In genomic region chr8:72300654-72301400, GRCm38 (mm10) we compare ENCODE assay signal across 30 mouse cellular contexts. TPM values are rescaled to one million over a fixed set of nuclear protein-coding genes. Genes with fewer than 3 reads are reported as not detected.
DNase-seq lines count a peak whose midpoint lies in the region; ATAC-seq and TF ChIP-seq lines count a peak whose summit lies in the region.
"Had no signal": no experiment of that assay in that cellular context is flagged by ENCODE, and none has a peak within 500 bp of the region (broad histone marks: within the 10 kb centered on the region; RNA-seq: fewer than 3 reads in every experiment).

No protein-coding gene starts in this region.

- peaks cover 22% of the 10 kb centered on the region for H3K4me1 ChIP-seq in heart, adult 2 months (ENCODE audit: control insufficient read depth, insufficient read depth, low read length)
- H3K4me1 ChIP-seq in heart, embryonic 11.5 days (ENCODE audit: control insufficient read depth, insufficient read depth, low read length), result peaks cover 10% of the 10 kb centered on the region; the same call in 1 of the 2 replicates
- peaks cover 11% of the 10 kb centered on the region for H3K4me1 ChIP-seq in heart, postnatal 0 days (ENCODE audit: control insufficient read depth, insufficient read depth)
- peaks cover 9% of the 10 kb centered on the region; the same call in 1 of the 2 replicates for H3K4me1 ChIP-seq in heart, embryonic 10.5 days
- peaks cover 12% of the 10 kb centered on the region for H3K4me1 ChIP-seq in lung, embryonic 16.5 days (replicated peaks; ENCODE audit: control insufficient read depth, insufficient read depth, low read length)
- no peaks in the 10 kb centered on the region for H3K4me1 ChIP-seq in forebrain, embryonic 12.5 days
- H3K4me1 ChIP-seq: embryonic facial prominence, embryonic 10.5 days; forebrain, embryonic 13.5 days; hindbrain, embryonic 10.5 days; hindbrain, embryonic 15.5 days; midbrain, embryonic 10.5 days; midbrain, embryonic 15.5 days had no signal

- TF ChIP-seq EP300 in heart, adult 2 months (IDR thresholded peaks at IDR 0.05; ENCODE audit: insufficient read depth, low read depth, low read length), result peak; percentile 45; the same call in 1 of the 2 replicates
- TF ChIP-seq EP300 in heart, postnatal 0 days (IDR thresholded peaks at IDR 0.05; ENCODE audit: low read depth), result no peak

- no peaks in the 10 kb centered on the region for H3K79me2 ChIP-seq in heart, adult 2 months (replicated peaks; ENCODE audit: control insufficient read depth, insufficient read depth, low read length)

- H3K4me2 ChIP-seq in heart, embryonic 11.5 days, result no peak overlapping the region
- H3K4me2 ChIP-seq in heart, postnatal 0 days (ENCODE audit: low read depth, low read length), result no peak overlapping the region
- no peak overlapping the region for H3K4me2 ChIP-seq in lung, embryonic 16.5 days (ENCODE audit: low read depth, low read length)
- no peak overlapping the region for H3K4me2 ChIP-seq in forebrain, embryonic 12.5 days
- H3K4me2 ChIP-seq: embryonic facial prominence, embryonic 15.5 days; forebrain, embryonic 13.5 days; hindbrain, embryonic 15.5 days; midbrain, embryonic 15.5 days; neural tube, embryonic 15.5 days had no signal

- intact Hi-C loops in heart, adult 2 months (cut with DNase I), result no loop called here

- TF ChIP-seq POLR2A in heart, adult 2 months (IDR thresholded peaks at IDR 0.05; ENCODE audit: insufficient read depth, low read depth, low read length), result peak; percentile 51

- no peak for ATAC-seq in heart, embryonic 11.5 days (replicated peaks; ENCODE audit: insufficient number of reproducible peaks, low FRiP score, low TSS enrichment)
- no peak for ATAC-seq in heart, postnatal 0 days (ENCODE audit: insufficient read depth, low read depth)
- no peak for ATAC-seq in lung, embryonic 16.5 days (ENCODE audit: low read depth)
- no peak for ATAC-seq in forebrain, embryonic 12.5 days (ENCODE audit: low FRiP score)
- ATAC-seq: CD4-positive, CD25-positive, alpha-beta regulatory T cell, adult 4 months; forebrain, embryonic 13.5 days; inflammation-experienced regulatory T-cells, adult 6 months; midbrain, embryonic 15.5 days had no signal

- H3K27me3 ChIP-seq in heart, adult 2 months (ENCODE audit: control insufficient read depth, insufficient read depth, low read length), result no peaks in the 10 kb centered on the region
- no peaks in the 10 kb centered on the region for H3K27me3 ChIP-seq in heart, embryonic 11.5 days (ENCODE audit: control insufficient read depth, insufficient read depth, low read length)
- H3K27me3 ChIP-seq in heart, postnatal 0 days (ENCODE audit: control insufficient read depth, insufficient read depth, low read length), result no peaks in the 10 kb centered on the region
- no peaks in the 10 kb centered on the region for H3K27me3 ChIP-seq in heart, embryonic 10.5 days (ENCODE audit: insufficient read depth, poor library complexity, severe bottlenecking)
- H3K27me3 ChIP-seq in lung, embryonic 16.5 days (ENCODE audit: control insufficient read depth, insufficient read depth, low read depth, low read length), result no peaks in the 10 kb centered on the region
- H3K27me3 ChIP-seq in forebrain, embryonic 12.5 days, result 0 out of 2 replicates have a peak, but pooled peaks cover 5% of the 10 kb centered on the region
- H3K27me3 ChIP-seq: embryonic facial prominence, embryonic 15.5 days; forebrain, embryonic 13.5 days; hindbrain, embryonic 15.5 days; midbrain, embryonic 15.5 days; neural tube, embryonic 15.5 days had no signal

- peak overlapping the region; percentile 77 for H3K27ac ChIP-seq in heart, adult 2 months
- no peak overlapping the region for H3K27ac ChIP-seq in heart, embryonic 11.5 days (ENCODE audit: low read depth, low read length)
- H3K27ac ChIP-seq in heart, postnatal 0 days (ENCODE audit: low read depth), result peak overlapping the region; percentile 31
- H3K27ac ChIP-seq in heart, embryonic 10.5 days, result no peak overlapping the region
- 0 out of 2 replicates have a peak overlapping the region, but pooled peaks have one; percentile 3 for H3K27ac ChIP-seq in lung, embryonic 16.5 days (ENCODE audit: low read length)
- no peak overlapping the region for H3K27ac ChIP-seq in forebrain, embryonic 12.5 days
- H3K27ac ChIP-seq: embryonic facial prominence, embryonic 10.5 days; embryonic facial prominence, embryonic 15.5 days; forebrain, embryonic 13.5 days; hindbrain, embryonic 10.5 days; hindbrain, embryonic 15.5 days; liver, embryonic 14.5 days; midbrain, embryonic 10.5 days; midbrain, embryonic 15.5 days; neural tube, embryonic 15.5 days had no signal

- no peaks in the 10 kb centered on the region for H3K9me3 ChIP-seq in heart, embryonic 11.5 days (replicated peaks; ENCODE audit: control insufficient read depth, low read length)
- no peaks in the 10 kb centered on the region for H3K9me3 ChIP-seq in heart, postnatal 0 days (replicated peaks; ENCODE audit: control insufficient read depth, low read length)
- no peaks in the 10 kb centered on the region for H3K9me3 ChIP-seq in heart, embryonic 10.5 days
- H3K9me3 ChIP-seq in lung, embryonic 16.5 days (ENCODE audit: control insufficient read depth, low read length), result no peaks in the 10 kb centered on the region
- no peaks in the 10 kb centered on the region for H3K9me3 ChIP-seq in forebrain, embryonic 12.5 days
- H3K9me3 ChIP-seq: embryonic facial prominence, embryonic 10.5 days; embryonic facial prominence, embryonic 15.5 days; forebrain, embryonic 13.5 days; hindbrain, embryonic 10.5 days; hindbrain, embryonic 15.5 days; midbrain, embryonic 10.5 days; midbrain, embryonic 15.5 days; neural tube, embryonic 15.5 days had no signal

- peak in 1 of 2 experiments; percentile 37 for DNase-seq in heart, adult 2 months
- no peak for DNase-seq in heart, postnatal 0 days (ENCODE audit: low spot score)
- no peak for DNase-seq in heart, embryonic 10.5 days (ENCODE audit: low spot score)
- DNase-seq in lung, adult 18-20 months, result no peak
- DNase-seq: adrenal gland, postnatal 25 days; cerebellum, adult 2 months; cerebellum, postnatal 14 days; gastrocnemius, postnatal 25 days; kidney, adult 11 months; kidney, postnatal 36 days; layer of hippocampus, postnatal 36 days; liver; lung, postnatal 10 days; retina, postnatal 1 day; right cerebral cortex, postnatal 14 days; thymus, postnatal 4 days had no signal

- 74% methylated on average over 9 of the region's 9 CpGs for WGBS in heart, adult 2 months
- 74% methylated on average over 9 of the region's 9 CpGs for WGBS in heart, embryonic 11.5 days (ENCODE audit: insufficient replicate concordance)
- 74% methylated on average over 9 of the region's 9 CpGs for WGBS in heart, postnatal 0 days
- WGBS in heart, embryonic 10.5 days, result 75% methylated on average over 9 of the region's 9 CpGs
- WGBS in lung, embryonic 16.5 days, result 66% methylated on average over 9 of the region's 9 CpGs
- WGBS in forebrain, embryonic 12.5 days, result 85% methylated on average over 9 of the region's 9 CpGs

- peaks cover 3% of the 10 kb centered on the region for H3K36me3 ChIP-seq in heart, adult 2 months (ENCODE audit: control insufficient read depth, insufficient read depth, low read length)
- no peaks in the 10 kb centered on the region for H3K36me3 ChIP-seq in heart, embryonic 11.5 days (ENCODE audit: control insufficient read depth, insufficient read depth, low read length)
- H3K36me3 ChIP-seq in heart, postnatal 0 days (replicated peaks; ENCODE audit: control insufficient read depth, insufficient read depth, low read length), result no peaks in the 10 kb centered on the region
- no peaks in the 10 kb centered on the region for H3K36me3 ChIP-seq in heart, embryonic 10.5 days
- no peaks in the 10 kb centered on the region for H3K36me3 ChIP-seq in lung, embryonic 16.5 days (ENCODE audit: control insufficient read depth, insufficient read depth, low read length)
- no peaks in the 10 kb centered on the region for H3K36me3 ChIP-seq in forebrain, embryonic 12.5 days (replicated peaks)
- H3K36me3 ChIP-seq: embryonic facial prominence, embryonic 10.5 days; embryonic facial prominence, embryonic 15.5 days; hindbrain, embryonic 10.5 days; hindbrain, embryonic 15.5 days; midbrain, embryonic 10.5 days; midbrain, embryonic 15.5 days; neural tube, embryonic 15.5 days had no signal

- H3K9ac ChIP-seq in heart, adult 2 months (ENCODE audit: low read depth, low read length), result peak overlapping the region; percentile 43; the same call in 1 of the 2 replicates
- H3K9ac ChIP-seq in heart, embryonic 11.5 days (ENCODE audit: low read depth, low read length), result no peak overlapping the region
- no peak overlapping the region for H3K9ac ChIP-seq in heart, postnatal 0 days (replicated peaks; ENCODE audit: low read depth, low read length)
- H3K9ac ChIP-seq in lung, embryonic 16.5 days (ENCODE audit: low read length), result no peak overlapping the region
- no peak overlapping the region for H3K9ac ChIP-seq in forebrain, embryonic 12.5 days
- H3K9ac ChIP-seq: embryonic facial prominence, embryonic 15.5 days; forebrain, embryonic 13.5 days; hindbrain, embryonic 15.5 days; liver, embryonic 14.5 days; midbrain, embryonic 15.5 days; neural tube, embryonic 15.5 days had no signal

- H3K4me3 ChIP-seq in heart, adult 2 months, result no peak overlapping the region
- no peak overlapping the region for H3K4me3 ChIP-seq in heart, embryonic 11.5 days (ENCODE audit: low read depth, low read length)
- no peak overlapping the region for H3K4me3 ChIP-seq in heart, postnatal 0 days (ENCODE audit: low read depth, low read length)
- no peak overlapping the region for H3K4me3 ChIP-seq in heart, embryonic 10.5 days
- no peak overlapping the region for H3K4me3 ChIP-seq in lung, embryonic 16.5 days (ENCODE audit: low read length)
- H3K4me3 ChIP-seq in forebrain, embryonic 12.5 days (replicated peaks), result no peak overlapping the region
- H3K4me3 ChIP-seq: embryonic facial prominence, embryonic 10.5 days; embryonic facial prominence, embryonic 15.5 days; forebrain, embryonic 13.5 days; hindbrain, embryonic 10.5 days; hindbrain, embryonic 15.5 days; midbrain, embryonic 10.5 days; midbrain, embryonic 15.5 days; neural tube, embryonic 15.5 days had no signal

- peak; percentile 45 for TF ChIP-seq CTCF in heart, adult 2 months (IDR thresholded peaks at IDR 0.05)
- peak; percentile 9; the same call in 1 of the 2 replicates for TF ChIP-seq CTCF in heart, postnatal 0 days (IDR thresholded peaks at IDR 0.05; ENCODE audit: low read depth)

RNA-seq across cellular contexts. Expression of gene Gm10282, which starts 4.2 kb away (rescaled TPM):
- 1 to 10 TPM; 6.7 to 8.5 TPM for total RNA-seq in heart, adult 2 months (2021)
- polyA plus RNA-seq in heart, adult 2 months (2012; rRNA removed), result 1.1 and 2.9 TPM in 2 replicates
- 22.5 and 25.2 TPM in 2 replicates for polyA plus RNA-seq in heart, embryonic 11.5 days (2014; fragmentation: Nextera tagmentation; extraction: Ambion mirVana)
- 0.15 and 3.0 TPM in 2 replicates for total RNA-seq in heart, postnatal 0 days (2014; rRNA removed; ENCODE audit: low replicate concordance)
- polyA plus RNA-seq in heart, postnatal 0 days (2015; fragmentation: Nextera tagmentation; extraction: Ambion mirVana), result 8.4 and 10.0 TPM in 2 replicates
- 19.8 and 23.4 TPM in 2 replicates for polyA plus RNA-seq in heart, embryonic 10.5 days (2016; fragmentation: Nextera tagmentation; extraction: Ambion mirVana)
- 33.3 and 34.5 TPM in 2 replicates for polyA plus RNA-seq in lung, embryonic 16.5 days (2015; fragmentation: Nextera tagmentation; extraction: Ambion mirVana)
- polyA plus RNA-seq in forebrain, embryonic 12.5 days (2016; fragmentation: Nextera tagmentation; extraction: Ambion mirVana), result 34.4 and 36.6 TPM in 2 replicates

RNA-seq across cellular contexts. Expression of gene Klf2, which starts 18.0 kb away (rescaled TPM):
- total RNA-seq in heart, adult 2 months (2021), result 10 to 100 TPM; 76.0 to 92.7 TPM
- 21.1 and 42.6 TPM in 2 replicates for polyA plus RNA-seq in heart, adult 2 months (2012; rRNA removed)
- 16.7 and 17.7 TPM in 2 replicates for polyA plus RNA-seq in heart, embryonic 11.5 days (2014; fragmentation: Nextera tagmentation; extraction: Ambion mirVana)
- total RNA-seq in heart, postnatal 0 days (2014; rRNA removed; ENCODE audit: low replicate concordance), result 21.9 and 32.9 TPM in 2 replicates
- polyA plus RNA-seq in heart, postnatal 0 days (2015; fragmentation: Nextera tagmentation; extraction: Ambion mirVana), result 17.7 and 21.3 TPM in 2 replicates
- 12.8 and 14.1 TPM in 2 replicates for polyA plus RNA-seq in heart, embryonic 10.5 days (2016; fragmentation: Nextera tagmentation; extraction: Ambion mirVana)
- 11.7 and 12.9 TPM in 2 replicates for polyA plus RNA-seq in lung, embryonic 16.5 days (2015; fragmentation: Nextera tagmentation; extraction: Ambion mirVana)
- 4.6 and 5.0 TPM in 2 replicates for polyA plus RNA-seq in forebrain, embryonic 12.5 days (2016; fragmentation: Nextera tagmentation; extraction: Ambion mirVana)

Comparison
In these comparisons a context has a peak if more than half of its experiments do, and no peak if none do; other contexts are left out.
1. H3K27ac ChIP-seq: peak in heart, adult 2 months (single experiment), heart, postnatal 0 days (single experiment) and lung, embryonic 16.5 days (single experiment); none in heart, embryonic 11.5 days (single experiment), heart, embryonic 10.5 days (single experiment) and forebrain, embryonic 12.5 days (single experiment).